Mouse (Mus musculus) R1 (cell line): ENCODE results near the gene Gm8165.
"Not testable (repeated sequence)": the region's sequence is repeated elsewhere in the genome, so short reads cannot be mapped to it uniquely, and the experiment has no call there.

Source experiments
- DNase-seq: peaks from one replicate; pipeline ENCODE4 v3.0.0-alpha.2; 2018; ENCODE audit warnings: low read depth, low spot score

Gm8165 gene

DNA sequence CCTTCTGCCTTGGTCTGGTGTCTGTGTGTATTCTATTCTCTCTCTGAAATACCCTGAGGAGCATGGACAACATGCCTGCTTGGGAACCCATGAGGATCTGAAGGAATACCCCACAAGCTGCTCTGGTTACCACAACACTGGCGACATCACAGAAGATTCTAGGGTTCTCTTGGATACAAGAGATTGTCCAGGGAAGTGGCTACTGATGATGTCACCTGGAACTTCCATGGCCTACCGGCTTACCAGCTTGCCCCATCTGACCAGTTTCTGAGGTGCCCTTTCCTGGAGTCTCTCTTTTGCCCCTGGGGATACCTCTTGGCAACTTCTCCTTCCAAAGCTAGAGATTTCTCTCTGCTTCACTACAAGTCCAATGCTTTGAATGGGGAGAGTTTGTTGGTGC lies at the start of gene Gm8165:
TSS of gene Gm8165 (minus strand) at position 101 of the 400 bp plus-strand sequence.
- not testable (repeated sequence) for DNase-seq

DNA sequence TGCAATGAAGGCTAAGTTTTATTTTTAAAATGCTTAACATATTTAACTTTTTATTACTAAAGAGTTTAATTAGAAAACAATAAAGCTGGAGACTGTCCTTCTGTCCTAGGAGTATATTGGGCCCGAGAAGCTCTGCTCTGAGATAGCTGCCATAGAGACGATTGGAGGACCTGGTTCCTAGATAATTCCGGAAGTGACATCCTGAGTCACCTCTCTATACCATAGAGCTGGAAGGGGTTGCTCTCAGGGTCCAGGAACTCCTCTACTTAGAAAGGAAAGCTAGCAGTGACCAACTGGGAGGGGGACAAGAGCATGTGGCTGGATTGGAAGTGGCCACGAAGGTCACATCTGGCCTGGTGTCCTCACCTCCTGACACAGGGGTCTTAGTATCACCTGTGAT lies 20.6 kb upstream of the Gm8165 start, which contains the start of gene Gm7324:
TSS of gene Gm7324 (plus strand) at position 208 of the 400 bp plus-strand sequence.
- DNase-seq = not testable (repeated sequence)
